Mouse (Mus musculus) naive thymus-derived CD4-positive, alpha-beta T cell, adult 2 months (primary cell): Measurements from ENCODE around the gene Gm20388.

Source experiments
- DNase-seq: peaks from one replicate; pipeline ENCODE4 v3.0.0-alpha.2; 2011; ENCODE audit warnings: low read depth

The Gm20388 gene

GRCm38 (mm10) chr8:122981646-122982045 lies 3071.0 kb downstream of the Gm20388 start:
- DNase-seq: no peak

GRCm38 (mm10) chr8:122983178-122983942 lies 3072.7 kb downstream of the Gm20388 start:
- no peak for DNase-seq

GRCm38 (mm10) chr8:122984175-122984574 lies 3073.5 kb downstream of the Gm20388 start:
- DNase-seq: no peak

DNA sequence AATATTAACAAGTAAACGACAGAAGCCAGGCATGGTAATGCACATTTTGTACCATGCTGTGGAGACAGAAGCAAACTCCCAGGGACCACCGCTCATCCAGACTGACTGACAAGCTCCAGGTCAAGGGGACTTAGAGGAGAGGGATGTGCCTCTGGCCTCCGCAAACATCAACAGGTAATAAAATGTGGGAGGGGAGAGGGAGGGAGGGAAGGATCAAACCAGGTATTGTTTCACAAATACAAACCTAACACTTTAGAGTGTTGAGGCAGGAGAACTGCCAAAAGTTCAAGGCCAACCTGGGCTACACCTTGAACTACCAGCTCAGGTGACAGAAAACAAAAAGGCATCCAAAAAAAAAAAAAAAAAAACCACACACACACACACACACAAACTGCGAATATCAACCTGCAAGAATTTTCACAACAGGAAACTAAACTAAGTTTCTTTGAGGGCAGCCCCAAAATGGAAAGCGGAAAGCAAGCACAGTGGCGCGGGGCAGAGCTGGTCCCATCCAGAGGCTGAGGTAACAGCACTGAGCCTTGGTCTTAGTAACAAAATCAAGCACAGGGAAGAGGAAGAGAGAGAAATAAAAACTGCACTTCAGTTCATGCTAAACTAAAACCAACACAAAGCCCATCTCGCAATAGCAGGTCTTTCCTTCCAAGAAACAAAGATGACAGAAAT lies 3076.0 kb downstream of the Gm20388 start:
- DNase-seq: peak; percentile 75

- DNase-seq: no peak
Observed at GRCm38 (mm10) chr8:122987255-122987654, 3076.6 kb downstream of the Gm20388 start.

- DNase-seq: peak; percentile 66
Observed at GRCm38 (mm10) chr8:122988955-122989354, 3078.3 kb downstream of the Gm20388 start.

DNA sequence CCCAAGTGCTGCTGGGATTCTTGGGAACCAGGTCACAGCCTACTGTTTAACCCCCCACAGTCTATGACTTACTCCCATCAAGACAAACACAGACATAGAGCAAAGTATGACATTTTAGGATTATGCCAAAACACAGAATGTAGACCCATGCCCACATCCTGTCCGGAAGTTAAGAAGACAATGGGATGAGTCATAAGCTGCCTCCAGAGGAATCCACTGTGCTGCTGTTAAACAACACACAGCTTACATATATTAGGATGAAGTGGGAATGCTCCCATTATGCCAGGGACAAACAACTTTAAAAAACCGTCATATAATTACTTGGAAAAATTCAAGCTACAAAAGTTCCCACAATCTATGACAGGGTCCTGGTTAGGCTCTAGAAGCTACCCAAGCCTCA lies 3079.3 kb downstream of the Gm20388 start:
- DNase-seq: peak; percentile 74

- DNase-seq: no peak
Observed at GRCm38 (mm10) chr8:122991368-122991767, 3080.7 kb downstream of the Gm20388 start.

DNA sequence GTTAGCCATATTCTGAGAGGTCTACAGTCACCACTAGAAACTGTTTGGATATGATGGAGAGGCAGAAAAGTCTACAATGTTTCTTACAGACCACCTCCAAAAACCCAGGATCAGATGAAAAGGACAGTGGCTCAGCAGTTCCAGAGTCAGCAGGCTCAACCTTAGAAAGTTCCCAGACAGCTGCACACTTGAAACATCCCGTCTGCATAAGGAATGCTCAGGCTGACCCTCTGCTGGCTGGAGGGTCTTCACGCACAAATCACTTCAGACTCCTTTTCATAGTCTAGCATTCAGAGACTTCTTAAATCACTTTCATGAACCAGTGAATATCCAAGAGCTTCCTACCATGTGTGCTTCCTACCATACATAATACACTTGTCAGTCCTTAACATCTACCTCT lies 3081.7 kb downstream of the Gm20388 start:
- DNase-seq: no peak

DNA sequence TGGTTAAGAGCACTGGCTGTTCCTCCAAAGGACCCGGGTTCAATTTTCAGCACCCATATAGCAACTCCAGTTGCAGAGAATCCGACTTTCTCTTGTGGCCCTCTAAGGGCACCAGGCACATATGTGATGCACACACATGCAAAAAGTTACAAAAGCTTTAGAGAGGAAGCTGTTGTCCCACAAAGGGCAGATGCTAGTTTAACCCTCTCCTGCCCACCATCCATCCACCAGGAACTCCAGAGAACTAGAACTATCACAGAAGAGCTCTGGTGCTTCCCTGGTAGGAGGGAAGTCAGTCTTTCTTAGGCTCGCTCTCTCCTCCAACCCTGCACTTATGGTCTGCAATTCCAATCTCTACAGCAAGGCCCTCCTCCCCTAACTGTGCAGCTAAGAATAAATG lies 3082.4 kb downstream of the Gm20388 start:
- no peak for DNase-seq

- no peak for DNase-seq
Observed at GRCm38 (mm10) chr8:122993740-122994139, 3083.1 kb downstream of the Gm20388 start.

GRCm38 (mm10) chr8:122997963-122998362 lies 3087.3 kb downstream of the Gm20388 start:
- DNase-seq: no peak

GRCm38 (mm10) chr8:123000311-123000710 lies 3089.7 kb downstream of the Gm20388 start:
- peak; percentile 86 for DNase-seq

GRCm38 (mm10) chr8:123004033-123004922 lies 3093.6 kb downstream of the Gm20388 start:
- peak; percentile 60 for DNase-seq

DNA sequence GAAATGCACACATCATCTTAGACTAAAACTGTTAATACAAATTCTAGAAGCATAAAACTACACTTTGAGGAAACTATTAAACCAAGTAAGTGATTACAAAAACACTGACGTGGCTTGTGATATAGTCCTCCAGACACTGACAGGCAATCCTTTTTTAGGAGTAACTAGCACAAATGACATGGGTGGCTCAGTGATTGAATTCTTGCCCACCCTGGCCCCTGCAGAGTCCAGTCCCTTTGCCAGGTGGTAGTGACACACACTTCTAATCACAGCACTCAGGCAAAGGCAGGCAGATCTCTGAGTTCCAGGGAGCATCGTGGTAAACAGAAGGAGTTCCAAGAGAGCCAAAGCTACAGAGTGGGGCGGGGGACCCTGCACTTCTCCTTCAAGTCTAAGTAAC lies 3094.7 kb downstream of the Gm20388 start:
- DNase-seq: no peak

DNA sequence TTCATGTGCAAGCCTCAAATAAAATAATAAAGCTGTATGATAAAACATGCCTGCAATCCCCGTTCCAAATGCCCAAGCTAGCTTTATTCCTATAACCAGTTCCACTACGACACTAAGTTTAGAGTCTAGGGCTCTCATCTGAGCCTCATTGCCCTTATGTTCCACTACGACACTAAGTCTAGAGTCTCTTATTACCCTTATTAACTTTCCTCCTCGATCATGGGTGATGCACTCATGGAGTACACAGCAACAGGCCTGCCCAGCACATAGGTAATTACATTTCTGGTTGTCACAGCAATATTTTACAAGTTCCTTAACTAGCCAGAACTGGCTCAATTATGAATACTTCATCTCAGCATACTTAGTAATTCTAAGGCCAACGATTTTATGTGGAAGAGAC lies 3095.2 kb downstream of the Gm20388 start:
- no peak for DNase-seq

DNA sequence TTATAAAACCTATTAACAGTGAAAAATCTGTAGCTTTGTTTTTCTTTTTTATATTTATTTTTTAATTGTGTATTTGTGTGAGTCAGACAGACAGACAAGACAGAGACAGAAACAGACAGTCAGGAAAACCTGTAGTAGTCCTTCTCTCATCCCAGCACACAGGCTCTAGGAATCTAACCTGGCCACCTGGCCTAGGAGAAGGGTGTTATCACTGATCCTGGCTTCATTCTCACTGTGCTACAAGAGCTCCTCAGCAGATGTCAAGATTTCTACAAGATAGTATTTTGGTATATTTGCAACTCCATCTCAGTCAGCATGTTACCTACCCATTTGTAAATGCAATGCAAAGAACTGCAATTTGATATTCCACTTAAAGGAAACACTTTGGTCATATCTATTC lies 3100.7 kb downstream of the Gm20388 start:
- DNase-seq: no peak

- no peak for DNase-seq
Observed at GRCm38 (mm10) chr8:123014429-123014828, 3103.8 kb downstream of the Gm20388 start.

GRCm38 (mm10) chr8:123015074-123015473 lies 3104.4 kb downstream of the Gm20388 start:
- DNase-seq: peak; percentile 74

DNA sequence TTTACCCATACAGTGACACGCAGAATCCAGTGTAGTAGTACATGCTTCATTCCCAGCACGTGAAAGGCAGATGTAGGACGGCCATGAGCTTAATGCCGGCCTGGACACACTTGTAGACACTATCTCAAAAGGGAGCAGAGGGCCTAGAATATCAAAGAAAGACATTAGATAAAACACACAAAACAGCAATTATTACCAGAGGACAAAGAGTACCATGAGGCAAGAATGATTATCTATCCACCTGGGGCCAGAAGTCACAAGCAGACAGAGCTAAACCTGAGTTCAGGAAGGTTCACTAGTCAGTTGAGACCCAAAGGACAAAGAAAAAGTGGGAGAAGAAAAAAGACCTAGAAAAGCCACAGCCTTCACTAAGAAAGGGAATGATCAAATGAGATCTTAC lies 3106.5 kb downstream of the Gm20388 start:
- DNase-seq: no peak

GRCm38 (mm10) chr8:123018484-123019164 lies 3108.0 kb downstream of the Gm20388 start:
- DNase-seq: no peak

DNA sequence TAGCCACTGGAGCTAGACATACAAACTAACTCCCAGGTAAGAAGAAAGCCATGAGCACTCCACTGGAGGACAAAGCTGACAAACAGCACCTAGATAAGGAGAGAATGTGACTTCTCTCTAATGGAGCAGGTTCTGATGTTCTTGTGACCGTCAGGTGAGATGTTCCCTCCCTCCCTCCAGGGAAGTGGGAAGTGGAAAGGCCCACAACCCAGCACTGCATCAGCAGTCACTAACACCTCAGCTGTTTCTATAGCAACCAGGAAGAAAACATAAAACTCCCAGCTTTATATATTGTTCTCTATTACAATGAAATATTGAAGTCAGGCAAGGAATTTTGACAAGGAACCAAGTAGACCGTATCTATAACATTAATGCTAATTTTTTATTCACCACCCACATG lies 3109.4 kb downstream of the Gm20388 start:
- DNase-seq: peak; percentile 44
